Mouse (Mus musculus) MN1 (cell line): ENCODE results near the gene Tmem92.
"Not testable (repeated sequence)": the region's sequence is repeated elsewhere in the genome, so short reads cannot be mapped to it uniquely, and the experiment has no call there.

Experiments used
- DNase-seq: peaks from one replicate; pipeline ENCODE4 v3.0.0-alpha.2; 2016; ENCODE audit warnings: low spot score

Gene Tmem92

GRCm38 (mm10) chr11:94782603-94783002 is at the start of gene Tmem92:
Tmem92 (minus strand) TSS chr11:94782703.
- no peak for DNase-seq

GRCm38 (mm10) chr11:94828966-94829365 is 46.5 kb upstream of the Tmem92 start:
- DNase-seq: no peak

- not testable (repeated sequence) for DNase-seq
These were observed 36.9 kb upstream of the Tmem92 start for GRCm38 (mm10) chr11:94819427-94819826.

GRCm38 (mm10) chr11:94818946-94819345 is 36.4 kb upstream of the Tmem92 start:
- DNase-seq: not testable (repeated sequence)

- DNase-seq: not testable (repeated sequence)
These were observed 29.0 kb upstream of the Tmem92 start for GRCm38 (mm10) chr11:94811537-94811936.

GRCm38 (mm10) chr11:94791700-94792099 is 9.2 kb upstream of the Tmem92 start:
- no peak for DNase-seq

GRCm38 (mm10) chr11:94785247-94785646 is 2.7 kb upstream of the Tmem92 start:
- no peak for DNase-seq

- DNase-seq: no peak
These were observed 7.5 kb downstream of the Tmem92 start for GRCm38 (mm10) chr11:94774887-94775497.

- DNase-seq: no peak
These were observed 8.7 kb downstream of the Tmem92 start for GRCm38 (mm10) chr11:94773851-94774250.

- DNase-seq: no peak
These were observed 10.0 kb downstream of the Tmem92 start for GRCm38 (mm10) chr11:94772363-94773055.

GRCm38 (mm10) chr11:94767241-94767640 is 15.3 kb downstream of the Tmem92 start:
- DNase-seq: no peak

GRCm38 (mm10) chr11:94762775-94763174 is 19.7 kb downstream of the Tmem92 start:
- no peak for DNase-seq

- DNase-seq: no peak
These were observed 20.2 kb downstream of the Tmem92 start for GRCm38 (mm10) chr11:94762281-94762680.

GRCm38 (mm10) chr11:94760799-94761198 is 21.7 kb downstream of the Tmem92 start:
- DNase-seq: no peak

- DNase-seq: no peak
These were observed 22.1 kb downstream of the Tmem92 start for GRCm38 (mm10) chr11:94760364-94760763.

GRCm38 (mm10) chr11:94759916-94760315 is 22.6 kb downstream of the Tmem92 start:
- DNase-seq: no peak

GRCm38 (mm10) chr11:94752946-94753713 is 29.4 kb downstream of the Tmem92 start:
- DNase-seq: no peak

GRCm38 (mm10) chr11:94741732-94742272 is 40.7 kb downstream of the Tmem92 start, which contains the start of gene Cdc34b:
Cdc34b (plus strand) TSS chr11:94741782.
- no peak for DNase-seq

- no peak for DNase-seq
These were observed 46.8 kb downstream of the Tmem92 start for GRCm38 (mm10) chr11:94735746-94736145.

- peak; percentile 13 for DNase-seq
These were observed 49.7 kb downstream of the Tmem92 start for GRCm38 (mm10) chr11:94732773-94733172.

- DNase-seq: no peak
These were observed 51.3 kb downstream of the Tmem92 start for GRCm38 (mm10) chr11:94731229-94731628.

GRCm38 (mm10) chr11:94730261-94730660 is 52.2 kb downstream of the Tmem92 start:
- peak; percentile 69 for DNase-seq

- DNase-seq: no peak
These were observed 52.9 kb downstream of the Tmem92 start for GRCm38 (mm10) chr11:94729565-94729964.
